Mouse (Mus musculus): Measurements from ENCODE around the gene Gnpnat1. TPM values are rescaled to one million over a fixed set of nuclear protein-coding genes. Genes with fewer than 3 reads are reported as not detected.

The Gnpnat1 gene
- polyA plus RNA-seq, 2 experiments: 20.4 to 46.9 TPM

- 84% methylated on average over 16 of the region's 16 CpGs for WGBS
- no peak for TF ChIP-seq POLR2A (IDR thresholded peaks at IDR 0.05; ENCODE audit: borderline replicate concordance, extremely low read depth, insufficient read depth, insufficient read length)
These were observed 40.2 kb downstream of the Gnpnat1 start for GRCm38 (mm10) chr14:45364211-45365195.

GRCm38 (mm10) chr14:45350931-45351859 is 53.5 kb downstream of the Gnpnat1 start, which contains the start of gene Styx:
TSS of gene Styx (plus strand) at chr14:45351093.
- whole genome bisulfite sequencing: under 1% methylated on average over 44 of the region's 93 CpGs
- peak within 1 kb of the TSS; percentile 65 for H3K27ac ChIP-seq (replicated peaks; ENCODE audit: low read depth, low read length)
- H3K27me3 ChIP-seq (ENCODE audit: control insufficient read depth, insufficient read depth, low read length): no peaks in the 10 kb centered on the region

More at GRCm38 (mm10) chr14:45364211-45365195, 40.2 kb downstream of the Gnpnat1 start:
- Histone ChIP-seq H3K36me3 (ENCODE audit: control insufficient read depth, insufficient read depth, low read length) (peaks cover 19% of the 10 kb centered on the region), H3K9ac (ENCODE audit: low read depth, low read length, severe bottlenecking) (no peak overlapping the region), H3K9me3 (ENCODE audit: control insufficient read depth, low read length) (no peaks in the 10 kb centered on the region), H3K27ac (replicated peaks; ENCODE audit: low read depth, low read length) (no peak overlapping the region), H3K4me3 (replicated peaks; ENCODE audit: low read length) (no peak overlapping the region), H3K4me1 (ENCODE audit: control insufficient read depth, insufficient read depth, low read length) (no peaks in the 10 kb centered on the region), H3K27me3 (ENCODE audit: control insufficient read depth, insufficient read depth, low read length) (no peaks in the 10 kb centered on the region), H3K4me2 (replicated peaks; ENCODE audit: low read depth, low read length, severe bottlenecking) (no peak overlapping the region)
- DNase-seq (ENCODE audit: low spot score) (no peak), ATAC-seq (ENCODE audit: low FRiP score, low read depth) (no peak)

GRCm38 (mm10) chr14:45329589-45330181 is 75.0 kb downstream of the Gnpnat1 start, which contains the start of gene Psmc6:
TSS of gene Psmc6 (plus strand) at chr14:45329788.
- H3K27ac ChIP-seq (replicated peaks; ENCODE audit: low read depth, low read length): peak within 1 kb of the TSS; percentile 55
- H3K4me3 ChIP-seq (replicated peaks; ENCODE audit: low read length): peak within 1 kb of the TSS; percentile 76
- H3K9me3 ChIP-seq (ENCODE audit: control insufficient read depth, low read length): no peaks in the 10 kb centered on the region
- 0% methylated on average over 38 of the region's 44 CpGs for WGBS
- H3K4me2 ChIP-seq (replicated peaks; ENCODE audit: low read depth, low read length, severe bottlenecking): peak within 1 kb of the TSS; percentile 58
- H3K36me3 ChIP-seq (ENCODE audit: control insufficient read depth, insufficient read depth, low read length): peaks cover 29% of the 10 kb centered on the region
- DNase-seq (ENCODE audit: low spot score): peak; percentile 95
- TF ChIP-seq POLR2A (IDR thresholded peaks at IDR 0.05; ENCODE audit: borderline replicate concordance, extremely low read depth, insufficient read depth, insufficient read length): peak; percentile 90; the same call in 1 of the 2 replicates
- H3K27me3 ChIP-seq (ENCODE audit: control insufficient read depth, insufficient read depth, low read length): no peaks in the 10 kb centered on the region
- peak; percentile 97 for ATAC-seq (ENCODE audit: low FRiP score, low read depth)
- peaks cover 3% of the 10 kb centered on the region; the same call in 1 of the 2 replicates for H3K4me1 ChIP-seq (ENCODE audit: control insufficient read depth, insufficient read depth, low read length)
- H3K9ac ChIP-seq (ENCODE audit: low read depth, low read length, severe bottlenecking): peak within 1 kb of the TSS; percentile 87

More at GRCm38 (mm10) chr14:45350931-45351859, 53.5 kb downstream of the Gnpnat1 start, which contains the start of gene Styx:
- Histone ChIP-seq H3K4me2 (replicated peaks; ENCODE audit: low read depth, low read length, severe bottlenecking) (peak within 1 kb of the TSS; percentile 60), H3K4me1 (ENCODE audit: control insufficient read depth, insufficient read depth, low read length) (peaks cover 6% of the 10 kb centered on the region), H3K9me3 (ENCODE audit: control insufficient read depth, low read length) (no peaks in the 10 kb centered on the region), H3K9ac (ENCODE audit: low read depth, low read length, severe bottlenecking) (peak within 1 kb of the TSS; percentile 76), H3K36me3 (ENCODE audit: control insufficient read depth, insufficient read depth, low read length) (peaks cover 34% of the 10 kb centered on the region), H3K4me3 (replicated peaks; ENCODE audit: low read length) (peak within 1 kb of the TSS; percentile 80)
- 0 out of 2 replicates have a peak, but pooled peaks have one; percentile 74 for TF ChIP-seq POLR2A (IDR thresholded peaks at IDR 0.05; ENCODE audit: borderline replicate concordance, extremely low read depth, insufficient read depth, insufficient read length)
- DNase-seq (ENCODE audit: low spot score): peak; percentile 86
- ATAC-seq (ENCODE audit: low FRiP score, low read depth): peak; percentile 94

- 20% methylated on average over 8 of the region's 8 CpGs for WGBS
- peak; percentile 47; the same call in 1 of the 2 replicates for ATAC-seq (ENCODE audit: low FRiP score, low read depth)
These were observed 75.6 kb downstream of the Gnpnat1 start for GRCm38 (mm10) chr14:45329018-45329588.

More at GRCm38 (mm10) chr14:45329018-45329588, 75.6 kb downstream of the Gnpnat1 start:
- no peak for DNase-seq (ENCODE audit: low spot score)
- no peak for TF ChIP-seq POLR2A (IDR thresholded peaks at IDR 0.05; ENCODE audit: borderline replicate concordance, extremely low read depth, insufficient read depth, insufficient read length)
- peak overlapping the region; percentile 76 for H3K4me3 ChIP-seq (replicated peaks; ENCODE audit: low read length)
- no peak overlapping the region for H3K27ac ChIP-seq (replicated peaks; ENCODE audit: low read depth, low read length)
- H3K4me1 ChIP-seq (ENCODE audit: control insufficient read depth, insufficient read depth, low read length): peaks cover 3% of the 10 kb centered on the region; the same call in 1 of the 2 replicates
- 0 out of 2 replicates have a peak overlapping the region, but pooled peaks have one; percentile 36 for H3K9ac ChIP-seq (ENCODE audit: low read depth, low read length, severe bottlenecking)
- no peaks in the 10 kb centered on the region for H3K9me3 ChIP-seq (ENCODE audit: control insufficient read depth, low read length)
- peaks cover 24% of the 10 kb centered on the region for H3K36me3 ChIP-seq (ENCODE audit: control insufficient read depth, insufficient read depth, low read length)
- no peaks in the 10 kb centered on the region for H3K27me3 ChIP-seq (ENCODE audit: control insufficient read depth, insufficient read depth, low read length)
- peak overlapping the region; percentile 39 for H3K4me2 ChIP-seq (replicated peaks; ENCODE audit: low read depth, low read length, severe bottlenecking)

Data from limb, embryonic 14.5 days (tissue).